Comparison of ENCODE assay signal across 17 mouse cellular contexts in the genomic region with DNA sequence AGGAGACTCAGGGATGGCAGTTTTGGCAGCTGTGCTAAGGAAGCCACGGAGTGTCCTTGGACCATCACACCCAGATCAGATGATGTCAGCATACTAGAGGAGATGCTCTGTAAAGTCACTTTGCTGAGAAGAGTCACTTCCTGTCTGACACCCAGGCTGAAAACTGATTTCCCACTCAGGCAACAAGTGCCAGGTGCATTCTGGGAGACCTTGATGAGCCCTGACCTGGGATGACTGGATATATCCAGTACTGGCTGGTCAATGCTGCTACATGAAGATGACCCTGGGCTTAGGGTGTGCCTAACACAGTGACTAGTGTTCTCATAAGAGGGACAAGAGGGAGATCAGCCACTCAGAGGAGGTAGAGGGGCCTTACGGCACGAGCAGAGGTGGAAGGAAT.
"Had no signal": no experiment of that assay in that cellular context is flagged by ENCODE, and none has a peak within 500 bp of the region (broad histone marks: within the 10 kb centered on the region; RNA-seq: fewer than 3 reads in every experiment).

No protein-coding gene starts in this region.

- H3K9me3 ChIP-seq: lung, embryonic 15.5 days; megakaryocyte, embryonic 14.5 days; midbrain, embryonic 13.5 days; midbrain, embryonic 15.5 days; neural tube, embryonic 12.5 days; stomach, embryonic 15.5 days had no signal

- H3K27me3 ChIP-seq: lung, embryonic 15.5 days; midbrain, embryonic 13.5 days; midbrain, embryonic 15.5 days; neural tube, embryonic 12.5 days; stomach, embryonic 15.5 days had no signal

- H3K27ac ChIP-seq: lung, embryonic 15.5 days; macrophage; midbrain, embryonic 13.5 days; midbrain, embryonic 15.5 days; neural tube, embryonic 12.5 days; stomach, embryonic 15.5 days; stomach, postnatal 0 days had no signal

- H3K4me2 ChIP-seq: lung, embryonic 15.5 days; midbrain, embryonic 11.5 days; midbrain, embryonic 13.5 days; midbrain, embryonic 15.5 days; neural tube, embryonic 12.5 days; stomach, embryonic 15.5 days had no signal

- ATAC-seq: liver, postnatal 0 days; lung, postnatal 0 days; midbrain, embryonic 13.5 days; midbrain, embryonic 15.5 days had no signal

- H3K4me3 ChIP-seq: lung, embryonic 15.5 days; megakaryocyte, embryonic 14.5 days; midbrain, embryonic 13.5 days; midbrain, embryonic 15.5 days; neural tube, embryonic 12.5 days; stomach, embryonic 15.5 days had no signal

- DNase-seq: liver, postnatal 0 days; lung, adult 2 months; lung, postnatal 14 days; lung, postnatal 36 days; right cerebral cortex, postnatal 14 days; thymus, adult 2 months; thymus, postnatal 36 days had no signal

- H3K36me3 ChIP-seq: lung, embryonic 15.5 days; midbrain, embryonic 13.5 days; midbrain, embryonic 15.5 days; neural tube, embryonic 12.5 days; stomach, embryonic 15.5 days had no signal

- H3K9ac ChIP-seq: liver, postnatal 0 days; lung, embryonic 15.5 days; midbrain, embryonic 13.5 days; midbrain, embryonic 15.5 days; neural tube, embryonic 12.5 days; stomach, embryonic 15.5 days had no signal

- H3K4me1 ChIP-seq: lung, embryonic 15.5 days; midbrain, embryonic 15.5 days; neural tube, embryonic 12.5 days; stomach, embryonic 15.5 days had no signal
